Mouse (Mus musculus): Measurements from ENCODE around the gene Gm20388.

GRCm38 (mm10) chr8:123330701-123331100, 3420.1 kb downstream of the Gm20388 start:
- TF ChIP-seq CTCF (IDR thresholded peaks at IDR 0.05; ENCODE audit: extremely low read depth, insufficient read depth, low read length) (no peak), POLR2A (IDR thresholded peaks at IDR 0.05; ENCODE audit: extremely low read depth, insufficient read depth, low read length) (no peak)

All from cortical plate, adult 2 months (tissue).